Mouse (Mus musculus) bone marrow, adult 2 months (tissue): ENCODE data around the gene Pxn.

Experiments
- CTCF ChIP-seq: fragments of 200-500 bp; IDR thresholded peaks from 2 replicates; pipeline ENCODE4 v1.5.1; 2011; ENCODE audit warnings: low read length, control low read depth; ENCODE audit not compliant: control insufficient read depth, insufficient read depth
- POLR2A ChIP-seq: fragments of 200-500 bp; IDR thresholded peaks from 2 replicates; pipeline ENCODE4 v1.6.1; 2011; ENCODE audit warnings: low read depth, mild to moderate bottlenecking, control low read depth, low read length, borderline replicate concordance; ENCODE audit not compliant: control insufficient read depth

DNA sequence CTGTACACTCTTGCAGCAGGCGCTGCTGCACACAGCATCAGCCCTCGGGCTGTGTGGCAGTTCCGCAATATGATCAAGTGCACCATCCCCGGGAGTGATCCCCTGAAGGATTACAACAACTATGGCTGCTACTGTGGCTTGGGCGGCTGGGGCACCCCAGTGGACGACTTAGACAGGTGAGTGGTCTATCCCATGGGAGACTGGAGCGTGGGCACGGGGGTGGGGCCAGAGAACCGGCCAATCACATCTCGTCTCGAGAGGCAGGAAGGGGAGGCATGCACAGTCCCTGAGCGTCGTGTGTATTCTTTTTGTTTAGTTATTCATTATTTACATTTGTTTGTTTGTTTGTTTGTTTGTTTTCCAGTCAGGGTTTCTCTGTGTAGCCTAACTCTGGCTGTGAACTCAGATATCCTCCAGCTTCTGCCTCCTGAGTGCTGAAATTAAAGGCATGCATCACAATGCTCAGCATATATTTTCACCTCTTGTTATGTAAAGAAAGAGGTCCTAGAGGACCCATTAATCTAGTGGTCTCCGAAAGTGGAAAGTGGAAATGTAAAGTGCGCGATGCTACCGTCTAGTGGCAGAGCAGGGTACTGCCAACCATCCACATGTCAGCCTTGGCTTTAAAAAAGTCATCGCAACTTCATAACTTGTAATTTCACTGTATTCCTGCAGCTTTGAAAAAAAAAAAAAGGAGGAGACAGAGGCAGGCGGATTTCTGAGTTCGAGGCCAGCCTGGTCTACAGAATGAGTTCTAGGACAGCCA is 35.5 kb upstream of the Pxn start:
- no peak for TF ChIP-seq POLR2A
- TF ChIP-seq CTCF = peak; percentile 73
